Mouse (Mus musculus) midbrain, embryonic 11.5 days (tissue): Measurements from ENCODE around the gene Gm20708. TPM values are rescaled to one million over a fixed set of nuclear protein-coding genes. Genes with fewer than 3 reads are reported as not detected.
A peak's percentile ranks its signal among the peaks of the same experiment; 100 is the strongest.
"Not testable (repeated sequence)": the region's sequence is repeated elsewhere in the genome, so short reads cannot be mapped to it uniquely, and the experiment has no call there.

Experiments
- ATAC-seq: fragments of 200-750 bp; cut with Nextera tagmentation; 2 replicates; pipeline ENCODE4 v1.8.0; 2017; ENCODE audit warnings: moderate TSS enrichment, moderate library complexity; ENCODE audit not compliant: low FRiP score
- DNase-seq: peaks from one replicate; pipeline ENCODE4 v3.0.0; 2015; ENCODE audit warnings: low spot score; ENCODE audit errors: missing footprints
- H3K27ac ChIP-seq: fragments of 300-500 bp; sonication (generic); 2 replicates; pipeline ENCODE4 v1.5.1; 2014; ENCODE audit warnings: low read depth, low read length
- H3K27me3 ChIP-seq: fragments of 300-500 bp; sonication (generic); 2 replicates; pipeline ENCODE4 v1.6.1; 2014; ENCODE audit warnings: mild to moderate bottlenecking, low read length, moderate library complexity, mixed read lengths; ENCODE audit not compliant: control insufficient read depth, insufficient read depth
- H3K36me3 ChIP-seq: fragments of 300-500 bp; sonication (generic); 2 replicates; pipeline ENCODE4 v1.6.1; 2014; ENCODE audit warnings: mild to moderate bottlenecking, low read length, moderate library complexity, mixed read lengths; ENCODE audit not compliant: control insufficient read depth, insufficient read depth
- H3K4me1 ChIP-seq: fragments of 300-500 bp; sonication (generic); 2 replicates; pipeline ENCODE4 v1.6.1; 2014; ENCODE audit warnings: low read length; ENCODE audit not compliant: control insufficient read depth, insufficient read depth
- H3K4me2 ChIP-seq: fragments of 300-500 bp; sonication (generic); 2 replicates; pipeline ENCODE4 v1.6.1; 2014; ENCODE audit warnings: mild to moderate bottlenecking, moderate library complexity
- H3K4me3 ChIP-seq: fragments of 300-500 bp; sonication (generic); 2 replicates; pipeline ENCODE4 v1.5.1; 2014; ENCODE audit warnings: low read depth, low read length
- H3K9ac ChIP-seq: fragments of 300-500 bp; sonication (generic); 2 replicates; pipeline ENCODE4 v1.6.1; 2014; ENCODE audit warnings: low read length
- H3K9me3 ChIP-seq: fragments of 300-500 bp; sonication (generic); 2 replicates; pipeline ENCODE4 v1.6.1; 2016; ENCODE audit warnings: low read length; ENCODE audit not compliant: control insufficient read depth
- WGBS: fragments of 180-500 bp; shearing (Covaris S2); extraction: QIAGEN DNeasy Blood & Tissue Kit; methylation state at CpG from one replicate; pipeline ENCODE4 v1.1.7; 2014; 5-methylcytosine and 5-hydroxymethylcytosine counted together
- polyA plus RNA-seq: library from polyadenylated mRNA; unstranded; fragments of >200 nt; fragmentation: Nextera tagmentation; extraction: Ambion mirVana; gene quantifications from 2 replicates; pipeline ENCODE4 v1.2.1, GENCODE M21; 2014

Gene Gm20708
- polyA plus RNA-seq, 1 experiment from 2014 or later: 0.20 TPM

- DNase-seq (peak; percentile 98), ATAC-seq (peak; percentile 82)
- Histone ChIP-seq H3K36me3 (no peaks in the 10 kb centered on the region), H3K9me3 (no peaks in the 10 kb centered on the region), H3K4me2 (peak overlapping the region; percentile 54), H3K27ac (no peak overlapping the region), H3K4me3 (peak overlapping the region; percentile 28), H3K9ac (peak overlapping the region; percentile 38; the same call in 1 of the 2 replicates), H3K4me1 (no peaks in the 10 kb centered on the region), H3K27me3 (no peaks in the 10 kb centered on the region)
- WGBS: 17% methylated on average over 28 of the region's 28 CpGs
Observed at GRCm38 (mm10) chr11:117832086-117832969, 22.9 kb downstream of the Gm20708 start.

GRCm38 (mm10) chr11:117833509-117833908 is 24.0 kb downstream of the Gm20708 start:
- H3K9me3 ChIP-seq, H3K4me1 ChIP-seq, H3K9ac ChIP-seq, H3K4me3 ChIP-seq, H3K4me2 ChIP-seq, DNase-seq, ATAC-seq, H3K27ac ChIP-seq, H3K36me3 ChIP-seq, H3K27me3 ChIP-seq: not testable (repeated sequence)
- WGBS: 89% methylated on average over 4 of the region's 6 CpGs

- no peaks in the 10 kb centered on the region for H3K36me3 ChIP-seq
- no peaks in the 10 kb centered on the region for H3K27me3 ChIP-seq
- H3K4me3 ChIP-seq: no peak overlapping the region
- ATAC-seq (no peak), DNase-seq (no peak)
- H3K27ac ChIP-seq: no peak overlapping the region
- WGBS: 91% methylated on average over 8 of the region's 8 CpGs
- no peaks in the 10 kb centered on the region for H3K4me1 ChIP-seq
- H3K4me2 ChIP-seq: no peak overlapping the region
- no peaks in the 10 kb centered on the region for H3K9me3 ChIP-seq
- H3K9ac ChIP-seq: no peak overlapping the region
Observed at GRCm38 (mm10) chr11:117834086-117834485, 24.6 kb downstream of the Gm20708 start.

- H3K9ac ChIP-seq: no peak overlapping the region
- 36% methylated on average over 13 of the region's 13 CpGs for WGBS
- H3K4me1 ChIP-seq: no peaks in the 10 kb centered on the region
- DNase-seq (no peak), ATAC-seq (no peak)
- H3K4me2 ChIP-seq: no peak overlapping the region; the same call in 1 of the 2 replicates
- no peak overlapping the region for H3K4me3 ChIP-seq
- no peak overlapping the region for H3K27ac ChIP-seq
- H3K36me3 ChIP-seq: no peaks in the 10 kb centered on the region
- H3K9me3 ChIP-seq: no peaks in the 10 kb centered on the region
- no peaks in the 10 kb centered on the region for H3K27me3 ChIP-seq
Observed at GRCm38 (mm10) chr11:117836306-117836705, 26.8 kb downstream of the Gm20708 start.

GRCm38 (mm10) chr11:117838572-117838971 is 29.1 kb downstream of the Gm20708 start:
- no peaks in the 10 kb centered on the region for H3K9me3 ChIP-seq
- H3K27me3 ChIP-seq: no peaks in the 10 kb centered on the region
- H3K9ac ChIP-seq: no peak overlapping the region
- H3K36me3 ChIP-seq: no peaks in the 10 kb centered on the region
- ATAC-seq (no peak), DNase-seq (no peak)
- WGBS: 73% methylated on average over 2 of the region's 2 CpGs
- no peaks in the 10 kb centered on the region for H3K4me1 ChIP-seq
- H3K4me3 ChIP-seq: no peak overlapping the region
- no peak overlapping the region for H3K27ac ChIP-seq
- H3K4me2 ChIP-seq: no peak overlapping the region

GRCm38 (mm10) chr11:117839021-117839420 is 29.6 kb downstream of the Gm20708 start:
- ATAC-seq (no peak), DNase-seq (no peak)
- Histone ChIP-seq H3K4me1 (no peaks in the 10 kb centered on the region), H3K4me2 (no peak overlapping the region), H3K27ac (no peak overlapping the region), H3K4me3 (no peak overlapping the region), H3K9me3 (no peaks in the 10 kb centered on the region), H3K27me3 (no peaks in the 10 kb centered on the region), H3K9ac (no peak overlapping the region), H3K36me3 (no peaks in the 10 kb centered on the region)
- 89% methylated on average over 1 of the region's 1 CpGs for WGBS

GRCm38 (mm10) chr11:117840910-117841309 is 31.4 kb downstream of the Gm20708 start:
- Histone ChIP-seq H3K27ac (no peak overlapping the region), H3K9ac (no peak overlapping the region), H3K4me2 (no peak overlapping the region), H3K4me3 (no peak overlapping the region), H3K4me1 (no peaks in the 10 kb centered on the region), H3K9me3 (no peaks in the 10 kb centered on the region), H3K36me3 (no peaks in the 10 kb centered on the region), H3K27me3 (no peaks in the 10 kb centered on the region)
- DNase-seq (no peak), ATAC-seq (no peak)
- 56% methylated on average over 1 of the region's 1 CpGs for WGBS

GRCm38 (mm10) chr11:117843434-117843833 is 34.0 kb downstream of the Gm20708 start:
- no peak for ATAC-seq
- peaks cover 5% of the 10 kb centered on the region for H3K4me1 ChIP-seq
- H3K4me2 ChIP-seq: no peak overlapping the region
- H3K9me3 ChIP-seq: no peaks in the 10 kb centered on the region
- H3K4me3 ChIP-seq: no peak overlapping the region
- DNase-seq: no peak
- 86% methylated on average over 2 of the region's 2 CpGs for WGBS
- no peak overlapping the region for H3K9ac ChIP-seq
- H3K27ac ChIP-seq: no peak overlapping the region
- H3K27me3 ChIP-seq: no peaks in the 10 kb centered on the region
- no peaks in the 10 kb centered on the region for H3K36me3 ChIP-seq

GRCm38 (mm10) chr11:117844997-117845396 is 35.5 kb downstream of the Gm20708 start:
- Histone ChIP-seq H3K4me2 (no peak overlapping the region), H3K36me3 (no peaks in the 10 kb centered on the region), H3K9me3 (no peaks in the 10 kb centered on the region), H3K9ac (no peak overlapping the region), H3K27ac (no peak overlapping the region), H3K4me1 (peaks cover 10% of the 10 kb centered on the region), H3K27me3 (no peaks in the 10 kb centered on the region), H3K4me3 (no peak overlapping the region)
- 90% methylated on average over 2 of the region's 2 CpGs for WGBS
- ATAC-seq: no peak
- no peak for DNase-seq
